Mouse (Mus musculus) liver, embryonic 14.5 days (tissue): Measurements from ENCODE around the gene Mrm1. TPM values are rescaled to one million over a fixed set of nuclear protein-coding genes. Genes with fewer than 3 reads are reported as not detected.

Experiments used
- ATAC-seq: fragments of 200-750 bp; cut with Nextera tagmentation; 2 replicates; pipeline ENCODE4 v1.8.0; 2017; ENCODE audit warnings: moderate number of reproducible peaks, mild to moderate bottlenecking, moderate library complexity; ENCODE audit not compliant: insufficient read depth
- DNase-seq, 3 experiments: peaks; one replicate each; pipeline ENCODE4 v3.0.0-alpha.2; 2012 to 2013; ENCODE audit warnings: low read depth in 3 of 3, low spot score in 3 of 3
- H3K27ac ChIP-seq: fragments of 300-500 bp; sonication (generic); 2 replicates; pipeline ENCODE4 v1.5.1; 2014; ENCODE audit warnings: moderate library complexity, mild to moderate bottlenecking, control low read depth, inconsistent platforms
- H3K27me3 ChIP-seq: fragments of 300-500 bp; sonication (generic); 2 replicates; pipeline ENCODE4 v1.6.1; 2014; ENCODE audit warnings: mild to moderate bottlenecking, low read length, moderate library complexity; ENCODE audit not compliant: control insufficient read depth, insufficient read depth
- H3K36me3 ChIP-seq: fragments of 300-500 bp; sonication (generic); replicated peaks from 2 replicates; pipeline ENCODE4 v1.6.1; 2014; ENCODE audit warnings: low read depth; ENCODE audit not compliant: control insufficient read depth, insufficient read depth
- H3K4me1 ChIP-seq, 2 experiments: fragments of 200-500 bp in 1 of 2; fragments of 300-500 bp in 1 of 2; sonication (generic) in 1 of 2; replicated peaks; 2 replicates each; pipeline ENCODE4 v1.6.1; 2012 to 2014; ENCODE audit warnings: antibody characterized with exemption in 1 of 2, inconsistent platforms in 1 of 2, low read length in 1 of 2; ENCODE audit not compliant: control insufficient read depth in 2 of 2, insufficient read depth in 2 of 2
- H3K4me2 ChIP-seq: fragments of 300-500 bp; sonication (generic); 2 replicates; pipeline ENCODE4 v1.6.1; 2014; ENCODE audit warnings: low read depth, mild to moderate bottlenecking, control low read depth, moderate library complexity
- H3K4me3 ChIP-seq, 2 experiments: fragments of 200-500 bp in 1 of 2; fragments of 300-500 bp in 1 of 2; sonication (generic) in 1 of 2; 2 replicates each; pipeline ENCODE4 v1.5.1; 2012 to 2014; ENCODE audit warnings: low read depth in 2 of 2, low read length in 2 of 2, mild to moderate bottlenecking in 2 of 2, control low read depth in 1 of 2, inconsistent platforms in 1 of 2, moderate library complexity in 1 of 2; ENCODE audit not compliant: insufficient read depth in 1 of 2
- H3K9ac ChIP-seq: fragments of 300-500 bp; sonication (generic); replicated peaks from 2 replicates; pipeline ENCODE4 v1.6.1; 2014; ENCODE audit warnings: mild to moderate bottlenecking, control low read depth, moderate library complexity
- H3K9me3 ChIP-seq: fragments of 300-500 bp; sonication (generic); 2 replicates; pipeline ENCODE4 v1.6.1; 2016; ENCODE audit warnings: low read length, mixed read lengths; ENCODE audit not compliant: control insufficient read depth
- CTCF ChIP-seq: IDR thresholded peaks from 2 replicates; pipeline ENCODE4 v1.5.1; 2016; ENCODE audit warnings: antibody characterized with exemption, low read depth, control low read depth
- EP300 ChIP-seq: IDR thresholded peaks from 2 replicates; pipeline ENCODE4 v1.6.1; 2016; ENCODE audit warnings: antibody characterized with exemption, low read depth
- WGBS: fragments of 180-500 bp; shearing (Covaris S2); extraction: QIAGEN DNeasy Blood & Tissue Kit; methylation state at CpG from one replicate; pipeline ENCODE4 v1.1.7; 2014; ENCODE audit not compliant: insufficient replicate concordance; 5-methylcytosine and 5-hydroxymethylcytosine counted together
- polyA plus RNA-seq, 2 experiments: library from polyadenylated mRNA; depleted of rRNA in 1 of 2; stranded (reverse) in 1 of 2; unstranded in 1 of 2; fragments of >200 nt; fragmentation: Nextera tagmentation in 1 of 2; extraction: Ambion mirVana in 1 of 2; gene quantifications; 2 replicates each; pipeline versions ENCODE4 v1.2.1 to v1.2.3; 2012 to 2014

Gene Mrm1
- polyA plus RNA-seq, 2 experiments: 12.0 to 19.7 TPM

- Histone ChIP-seq H3K4me3 (no peak overlapping the region), H3K27ac (no peak overlapping the region), H3K4me2 (no peak overlapping the region), H3K36me3 (no peaks in the 10 kb centered on the region), H3K4me1 (no peaks in the 10 kb centered on the region), H3K27me3 (peaks cover 14% of the 10 kb centered on the region), H3K9me3 (no peaks in the 10 kb centered on the region), H3K9ac (no peak overlapping the region)
- DNase-seq: no peak
- WGBS: 5% methylated on average over 19 of the region's 21 CpGs
- ATAC-seq: no peak
- TF ChIP-seq EP300 (no peak), CTCF (no peak)
These were observed 54.8 kb downstream of the Mrm1 start for GRCm38 (mm10) chr11:84764527-84764961.

- no peak for TF ChIP-seq CTCF
- TF ChIP-seq EP300: no peak
- Histone ChIP-seq H3K4me3 (no peak overlapping the region), H3K36me3 (no peaks in the 10 kb centered on the region), H3K27me3 (peaks cover 14% of the 10 kb centered on the region), H3K9me3 (no peaks in the 10 kb centered on the region), H3K4me2 (no peak overlapping the region), H3K27ac (no peak overlapping the region), H3K4me1 (no peaks in the 10 kb centered on the region), H3K9ac (no peak overlapping the region)
- WGBS: 23% methylated on average over 7 of the region's 8 CpGs
- DNase-seq: no peak
- no peak for ATAC-seq
These were observed 55.2 kb downstream of the Mrm1 start for GRCm38 (mm10) chr11:84764116-84764515.

Other genes starting within 250 kb of the Mrm1 start
- gene Dhrs11, start 9.5 kb upstream of the Mrm1 start, polyA plus RNA-seq (2012; rRNA removed): 210 and 211 TPM in 2 replicates
- gene Dhrs11, start 9.5 kb upstream of the Mrm1 start, polyA plus RNA-seq (2014; fragmentation: Nextera tagmentation; extraction: Ambion mirVana): 201 and 216 TPM in 2 replicates
- gene Ggnbp2, start 51.3 kb upstream of the Mrm1 start, polyA plus RNA-seq (2012; rRNA removed): 37.4 and 63.7 TPM in 2 replicates
- 48.5 and 52.9 TPM in 2 replicates for gene Ggnbp2, start 51.3 kb upstream of the Mrm1 start, polyA plus RNA-seq (2014; fragmentation: Nextera tagmentation; extraction: Ambion mirVana)
- gene Myo19, start 60.6 kb upstream of the Mrm1 start, polyA plus RNA-seq (2012; rRNA removed): 6.5 and 6.8 TPM in 2 replicates
- 3.9 and 4.7 TPM in 2 replicates for gene Myo19, start 60.6 kb upstream of the Mrm1 start, polyA plus RNA-seq (2014; fragmentation: Nextera tagmentation; extraction: Ambion mirVana)
- gene Pigw, start 60.8 kb upstream of the Mrm1 start, polyA plus RNA-seq (2012; rRNA removed): 3.3 and 4.1 TPM in 2 replicates
- 1.2 and 1.4 TPM in 2 replicates for gene Pigw, start 60.8 kb upstream of the Mrm1 start, polyA plus RNA-seq (2014; fragmentation: Nextera tagmentation; extraction: Ambion mirVana)
- gene Znhit3, start 96.9 kb upstream of the Mrm1 start, polyA plus RNA-seq (2012; rRNA removed): 15.6 and 19.0 TPM in 2 replicates
- 47.9 and 49.8 TPM in 2 replicates for gene Znhit3, start 96.9 kb upstream of the Mrm1 start, polyA plus RNA-seq (2014; fragmentation: Nextera tagmentation; extraction: Ambion mirVana)
- 0.10 and 0.11 TPM in 2 replicates for gene Car4, start 138.3 kb upstream of the Mrm1 start, polyA plus RNA-seq (2012; rRNA removed)
- 0.43 and 0.51 TPM in 2 replicates for gene Car4, start 138.3 kb upstream of the Mrm1 start, polyA plus RNA-seq (2014; fragmentation: Nextera tagmentation; extraction: Ambion mirVana)